Mouse (Mus musculus) bone marrow macrophage, adult 2 months (primary cell): ENCODE measurements at regions not wholly inside any gene's neighbourhood (a gene's known extent, or its start where the extent isn't known, plus 50 kb on each side); places are given as distances from the start of the nearest gene placed in this dataset.

ENCODE experiments used
- H3K27ac ChIP-seq: 2 replicates; pipeline ENCODE4 v1.5.1; 2012; ENCODE audit warnings: low read depth, low read length; ENCODE audit not compliant: insufficient read depth
- H3K4me1 ChIP-seq: 2 replicates; pipeline ENCODE4 v1.6.1; 2012; ENCODE audit warnings: low read length; ENCODE audit not compliant: control insufficient read depth, insufficient read depth
- H3K4me3 ChIP-seq: 2 replicates; pipeline ENCODE4 v1.5.1; 2012; ENCODE audit warnings: mild to moderate bottlenecking, low read length, moderate library complexity; ENCODE audit not compliant: insufficient read depth
- CTCF ChIP-seq: IDR thresholded peaks from 2 replicates; pipeline ENCODE4 v1.5.1; 2012; ENCODE audit warnings: low read depth, mild to moderate bottlenecking, low read length, moderate library complexity
- POLR2A ChIP-seq: IDR thresholded peaks from 2 replicates; pipeline ENCODE4 v1.6.1; 2012; ENCODE audit warnings: mild to moderate bottlenecking, low read depth, low read length, borderline replicate concordance

DNA sequence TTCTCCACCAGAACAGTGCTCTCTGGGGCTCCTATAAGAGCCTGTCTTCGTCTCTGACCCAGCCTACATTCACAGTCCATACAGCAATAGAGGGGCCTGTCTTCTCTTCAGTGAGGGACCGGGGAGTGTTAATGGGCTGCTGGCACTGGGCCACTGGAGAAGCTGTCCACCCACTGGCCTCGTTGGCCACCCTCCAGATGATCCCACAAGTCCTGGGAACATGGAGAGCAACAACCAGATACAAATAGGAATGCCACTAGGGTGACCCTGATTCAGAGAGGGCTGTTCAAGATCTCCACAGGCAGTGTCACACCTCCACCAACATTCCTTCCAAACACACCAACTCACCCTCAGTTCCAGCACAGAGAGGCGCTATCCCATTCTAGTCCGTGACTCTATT, 69.7 kb upstream of the Shisa3 start:
- Histone ChIP-seq H3K4me3 (no peak overlapping the region), H3K27ac (no peak overlapping the region), H3K4me1 (no peaks in the 10 kb centered on the region)
- TF ChIP-seq POLR2A (no peak), CTCF (no peak)

DNA sequence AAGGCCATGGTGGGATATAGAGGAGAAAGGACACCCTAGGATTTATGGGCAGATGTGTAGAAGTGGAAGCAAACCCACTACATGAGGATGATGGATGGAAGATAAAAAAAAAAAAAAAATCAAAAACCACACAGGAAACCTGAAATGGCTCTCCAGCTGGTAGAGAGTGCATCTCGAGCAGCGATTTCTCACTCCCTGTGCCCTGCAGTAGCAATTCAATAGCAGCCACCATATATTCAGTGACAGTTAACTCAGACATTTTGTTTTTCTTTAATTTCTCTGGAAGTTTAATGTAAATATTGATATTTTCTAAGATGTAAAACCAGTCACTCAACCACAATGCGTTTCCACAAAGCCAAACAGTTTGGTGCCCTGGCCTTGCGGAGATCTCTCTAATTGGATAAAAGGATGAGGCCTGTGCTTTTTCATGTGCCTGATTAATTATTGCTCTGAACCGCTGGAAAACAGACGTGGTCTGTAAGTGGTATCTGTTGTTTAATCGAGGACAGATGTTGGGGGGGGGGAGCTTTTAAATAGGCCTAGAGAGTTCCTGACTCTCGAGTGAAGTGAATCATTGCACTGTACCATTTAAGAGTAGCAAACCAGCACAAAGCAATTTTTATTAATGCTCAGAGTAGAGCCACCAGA, 68.0 kb upstream of the Shisa3 start:
- no peak for TF ChIP-seq CTCF
- no peak for TF ChIP-seq POLR2A
- Histone ChIP-seq H3K4me3 (no peak overlapping the region), H3K4me1 (no peaks in the 10 kb centered on the region), H3K27ac (no peak overlapping the region)

DNA sequence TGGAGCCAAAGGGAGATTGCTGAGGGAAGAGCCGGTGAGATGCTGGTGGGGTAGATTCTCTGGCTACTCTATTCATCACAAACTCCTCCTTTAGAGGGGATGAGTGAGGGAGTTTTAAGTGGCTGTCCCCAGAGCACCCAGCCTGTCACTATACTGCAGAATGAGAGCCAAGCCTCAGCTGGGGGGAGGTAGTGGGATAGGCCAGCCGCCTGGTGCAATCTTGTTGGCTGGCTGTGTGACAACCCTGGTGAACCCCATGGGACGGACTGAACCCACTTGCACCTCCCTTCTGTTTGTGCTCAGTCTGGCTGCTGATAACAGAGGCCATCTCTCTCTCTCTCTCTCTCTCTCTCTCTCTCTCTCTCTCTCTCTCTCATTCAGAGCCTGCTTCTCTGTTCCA, 65.8 kb upstream of the Shisa3 start:
- H3K4me1 ChIP-seq, result no peaks in the 10 kb centered on the region
- H3K4me3 ChIP-seq, result no peak overlapping the region
- no peak for TF ChIP-seq CTCF
- TF ChIP-seq POLR2A, result no peak
- no peak overlapping the region for H3K27ac ChIP-seq

DNA sequence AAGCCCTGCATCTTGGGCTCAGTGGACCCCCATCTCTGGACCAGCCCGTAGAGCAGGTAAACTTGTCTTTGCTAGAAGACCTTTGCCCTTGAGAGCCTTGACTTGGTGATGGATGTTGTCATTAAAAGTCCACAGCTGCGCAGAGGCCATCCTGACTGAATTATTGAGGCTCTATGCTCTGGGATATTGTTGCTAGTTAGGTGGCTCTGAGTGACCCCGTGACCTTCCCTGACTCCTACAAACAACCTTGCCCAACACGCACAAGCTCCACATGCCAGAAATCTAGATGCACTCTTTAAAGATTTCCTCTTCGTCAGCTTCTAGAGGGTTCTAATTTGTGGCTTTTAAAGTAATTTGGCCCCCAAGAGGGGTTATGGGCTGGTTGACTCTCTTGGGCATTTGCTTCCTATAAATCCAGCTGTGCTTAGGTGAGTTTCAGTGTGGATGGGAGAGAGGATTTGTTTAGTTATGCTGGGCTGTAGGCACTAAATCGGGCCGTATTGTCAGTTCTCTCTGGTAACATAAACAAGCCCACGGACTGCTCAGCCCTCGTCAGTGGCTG, 63.6 kb upstream of the Shisa3 start:
- H3K27ac ChIP-seq, result no peak overlapping the region
- no peak for TF ChIP-seq POLR2A
- TF ChIP-seq CTCF, result no peak
- H3K4me1 ChIP-seq, result no peaks in the 10 kb centered on the region
- H3K4me3 ChIP-seq, result no peak overlapping the region

DNA sequence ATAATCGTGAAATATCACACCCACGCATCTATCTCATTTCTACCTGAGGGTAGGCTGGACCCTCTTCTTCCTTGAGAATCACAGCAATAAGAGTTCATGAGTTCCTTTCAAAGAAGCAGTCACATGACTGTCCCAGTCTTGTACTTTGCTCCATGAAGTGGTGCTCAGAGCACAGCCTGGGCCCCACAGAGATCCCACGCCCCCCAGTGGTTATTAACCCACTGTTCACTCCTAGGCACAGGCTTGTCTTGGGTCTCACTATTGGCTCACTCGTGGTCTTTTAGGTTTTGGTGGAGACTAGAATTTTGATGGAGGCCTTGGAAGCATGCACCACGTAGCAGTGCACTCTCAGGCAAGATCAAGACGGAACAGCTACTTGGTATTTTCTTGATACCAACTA, 57.4 kb upstream of the Shisa3 start:
- Histone ChIP-seq H3K4me3 (no peak overlapping the region), H3K27ac (no peak overlapping the region), H3K4me1 (no peaks in the 10 kb centered on the region)
- TF ChIP-seq CTCF (no peak), POLR2A (no peak)

DNA sequence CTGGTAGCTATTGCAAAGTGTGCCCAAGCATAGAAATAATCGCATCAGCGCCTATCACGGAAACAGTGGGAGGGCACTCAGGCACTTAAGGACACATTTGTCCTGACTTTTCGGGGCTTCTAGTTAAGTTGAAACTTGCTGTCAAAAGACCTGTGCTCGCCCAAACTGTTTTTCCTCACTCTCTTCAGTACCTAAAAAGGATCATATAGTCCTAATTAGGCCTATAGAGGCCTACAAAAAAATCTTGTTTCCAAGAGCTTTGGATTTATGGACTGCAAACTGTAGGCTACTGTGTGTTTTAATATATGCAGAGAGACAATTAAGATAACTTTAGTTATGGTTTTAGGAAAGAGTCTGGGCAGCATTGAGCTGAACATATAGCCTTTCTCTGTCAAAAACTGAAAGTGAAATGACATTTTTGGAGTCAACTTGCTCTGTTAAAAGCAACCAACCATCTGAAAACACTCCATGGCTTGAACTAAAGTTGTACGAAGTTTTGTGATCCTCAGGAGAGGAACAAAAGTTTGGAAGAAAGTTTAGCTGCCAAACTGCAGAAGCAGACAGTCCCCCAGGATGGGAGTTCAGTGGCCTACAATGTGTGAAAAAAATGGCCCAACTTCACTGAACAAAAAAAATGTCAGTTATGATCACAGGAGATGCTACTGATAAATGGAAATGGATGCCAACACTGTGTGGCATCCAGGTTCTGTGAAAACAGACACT, 55.9 kb upstream of the Shisa3 start:
- H3K27ac ChIP-seq, result no peak overlapping the region
- TF ChIP-seq POLR2A, result no peak
- no peak for TF ChIP-seq CTCF
- H3K4me1 ChIP-seq, result no peaks in the 10 kb centered on the region
- no peak overlapping the region for H3K4me3 ChIP-seq

DNA sequence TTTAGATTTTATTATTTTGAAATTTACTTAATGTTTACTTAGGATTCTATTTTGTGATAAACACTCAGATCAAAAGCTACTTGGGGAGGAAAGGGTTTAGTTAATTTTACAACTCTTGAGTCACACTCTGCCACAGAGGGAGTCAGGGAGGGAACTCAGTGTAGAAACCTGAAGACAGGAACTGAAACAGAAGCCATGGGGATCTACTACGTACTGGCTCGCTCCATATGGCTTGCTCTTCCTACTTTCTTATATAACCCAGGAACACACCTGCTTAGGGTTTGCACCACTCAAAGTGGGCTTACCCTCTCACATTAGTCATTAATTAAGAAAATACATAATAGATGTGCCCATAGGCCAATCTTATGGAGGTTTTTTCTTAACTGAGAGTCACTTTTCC, 54.8 kb upstream of the Shisa3 start:
- H3K27ac ChIP-seq, result no peak overlapping the region
- no peak overlapping the region for H3K4me3 ChIP-seq
- H3K4me1 ChIP-seq, result no peaks in the 10 kb centered on the region
- TF ChIP-seq POLR2A, result no peak
- TF ChIP-seq CTCF, result no peak
